Mouse (Mus musculus) cerebellum, adult 2 months (tissue): ENCODE results near the gene Dtx1.

Source experiments
- CTCF ChIP-seq: fragments of 200-500 bp; IDR thresholded peaks from 2 replicates; pipeline ENCODE4 v1.5.1; 2011; ENCODE audit warnings: low read depth, mild to moderate bottlenecking, control low read depth, low read length, moderate library complexity, borderline replicate concordance; ENCODE audit not compliant: insufficient read depth
- POLR2A ChIP-seq: fragments of 200-500 bp; IDR thresholded peaks from 2 replicates; pipeline ENCODE4 v1.6.1; 2011; ENCODE audit warnings: low read length, control low read depth, borderline replicate concordance; ENCODE audit not compliant: insufficient read depth

- TF ChIP-seq POLR2A (no peak), CTCF (no peak)
Measured at GRCm38 (mm10) chr5:120688434-120688833, 23.3 kb downstream of the Dtx1 start.
